Mouse (Mus musculus) kidney, postnatal 10 days (tissue): ENCODE results near the gene Pacsin3.

Experiments
- DNase-seq: peaks from one replicate; pipeline ENCODE4 v3.0.0; 2021; ENCODE audit warnings: mixed read lengths

Gene Pacsin3

DNA sequence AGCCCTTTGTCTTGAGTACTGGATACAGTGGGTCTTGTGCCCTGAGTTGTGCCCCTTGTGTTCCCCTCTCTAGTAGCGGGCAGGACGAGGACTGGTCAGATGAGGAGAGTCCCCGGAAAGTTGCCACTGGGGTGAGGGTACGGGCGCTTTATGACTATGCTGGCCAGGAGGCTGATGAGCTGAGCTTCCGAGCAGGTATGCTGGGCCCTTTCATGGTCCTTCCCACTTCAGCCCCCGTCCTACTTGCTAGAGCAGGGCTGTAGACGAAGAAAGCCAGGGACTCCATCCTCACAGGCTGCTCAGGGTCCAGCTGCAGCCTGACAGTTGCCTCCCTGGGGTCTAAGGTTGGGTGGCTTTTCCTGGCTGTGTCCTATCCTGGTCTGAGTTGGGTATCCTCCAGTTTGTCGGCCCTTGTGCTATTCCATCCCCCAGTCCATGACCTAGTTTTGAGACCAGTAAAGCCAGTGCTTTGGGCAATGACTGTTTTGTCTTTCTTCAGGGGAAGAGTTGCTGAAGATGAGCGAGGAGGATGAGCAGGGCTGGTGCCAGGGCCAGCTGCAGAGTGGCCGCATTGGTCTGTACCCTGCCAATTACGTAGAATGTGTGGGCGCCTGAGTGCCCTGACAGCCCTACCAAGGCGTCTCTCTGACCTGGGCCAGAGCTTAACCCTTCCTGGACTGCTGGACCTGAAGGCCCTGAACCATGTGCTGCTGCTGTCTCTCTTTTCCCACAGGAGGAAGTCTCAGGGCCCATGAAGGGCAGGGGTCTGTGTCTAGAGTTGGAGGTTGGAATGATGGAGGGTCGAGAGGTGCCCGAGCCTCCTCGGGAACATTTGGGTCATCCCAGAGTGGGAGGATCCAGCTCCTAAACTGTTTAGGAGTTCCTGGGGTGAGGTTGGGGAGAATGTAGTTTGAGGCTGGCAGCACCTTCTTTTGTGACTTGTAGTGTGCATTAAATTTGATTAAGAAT, 8.2 kb downstream of the Pacsin3 start:
- DNase-seq, result no peak

DNA sequence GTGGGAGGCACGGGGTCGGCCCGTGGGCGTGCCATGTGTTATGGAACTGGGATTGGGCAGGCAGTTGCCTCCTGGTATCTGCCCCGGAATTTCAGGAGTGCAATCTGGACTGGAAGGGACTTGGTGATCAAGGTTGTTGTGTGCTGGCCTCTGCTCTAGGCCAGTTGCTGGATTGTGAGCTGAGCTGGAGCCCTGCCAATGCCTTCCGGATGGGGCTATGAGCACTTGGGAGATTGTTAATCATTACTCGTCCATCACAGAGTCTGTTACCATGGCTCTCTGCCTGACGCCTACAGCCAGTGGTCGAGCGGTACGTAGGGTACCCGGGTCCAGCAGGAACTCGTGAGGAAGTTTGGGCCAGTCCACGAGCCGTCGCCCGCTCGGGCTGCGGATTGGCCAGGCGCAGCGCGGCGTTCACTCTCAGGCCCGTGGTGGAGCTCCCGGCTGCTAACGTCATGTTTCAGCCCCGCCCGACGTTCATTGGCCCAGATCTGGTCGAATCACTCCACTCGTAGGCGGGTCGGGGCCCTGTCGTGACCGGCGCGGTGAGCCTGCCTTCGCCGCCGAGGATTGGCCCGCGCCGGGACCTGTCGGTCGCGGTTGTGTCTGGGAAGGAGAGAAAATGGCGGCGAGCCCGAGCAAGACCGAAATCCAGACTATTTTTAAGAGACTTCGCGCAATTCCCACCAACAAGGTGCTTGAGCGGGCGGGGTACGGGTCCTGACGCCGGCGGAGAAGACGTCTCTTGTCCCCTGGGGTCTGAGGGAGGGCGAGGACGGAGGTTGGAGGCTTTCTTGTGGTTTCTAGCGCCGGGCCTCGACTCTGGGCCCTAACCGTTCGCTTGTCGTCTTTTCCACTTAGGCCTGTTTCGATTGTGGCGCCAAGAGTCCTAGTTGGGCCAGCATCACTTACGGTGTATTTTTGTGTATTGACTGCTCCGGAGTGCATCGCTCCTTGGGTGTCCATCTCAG, 9.2 kb downstream of the Pacsin3 start, which contains the start of gene Arfgap2:
Arfgap2 (plus strand) TSS at position 264 of the 971 bp plus-strand sequence.
- DNase-seq, result peak; percentile 99

DNA sequence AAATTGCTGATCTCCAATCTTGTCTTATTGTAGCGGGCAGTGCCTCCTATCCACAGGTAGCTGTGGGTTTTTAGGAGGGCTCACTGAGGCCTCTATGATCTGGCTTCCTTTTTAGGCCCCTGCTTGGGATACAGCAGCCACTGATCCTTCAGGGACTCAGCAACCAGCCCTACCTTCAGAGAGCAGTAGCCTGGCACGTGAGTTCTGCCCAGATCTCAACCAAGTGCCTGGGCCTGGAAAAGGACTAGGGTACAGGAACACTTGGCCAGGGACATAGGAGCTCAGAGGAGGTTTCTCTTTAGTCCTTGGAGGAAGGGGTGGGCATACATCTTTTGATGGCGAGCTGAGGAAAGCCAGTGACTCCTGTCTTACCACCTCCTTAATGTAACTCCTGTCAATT, 12.3 kb downstream of the Pacsin3 start:
- DNase-seq, result no peak

DNA sequence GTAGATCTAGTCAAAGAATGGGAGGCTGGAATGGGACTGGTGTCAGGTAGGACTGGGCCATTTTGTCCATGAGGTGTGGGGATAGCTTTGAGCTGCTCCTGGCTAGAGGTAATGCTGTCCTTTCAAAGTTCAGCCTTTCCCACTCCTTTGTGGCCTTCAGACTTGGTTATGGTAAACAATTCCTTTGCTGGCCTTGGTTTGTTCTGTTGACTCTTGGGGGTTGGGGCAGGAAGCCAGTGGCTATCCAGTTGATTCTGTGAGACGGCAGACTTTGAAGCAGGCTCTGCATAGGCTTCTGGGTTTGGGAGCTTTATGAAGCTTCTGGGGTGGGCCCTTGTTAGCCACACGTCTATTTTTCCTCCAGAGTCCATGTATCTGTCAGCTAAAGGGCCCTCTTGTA, 13.0 kb downstream of the Pacsin3 start:
- no peak for DNase-seq

DNA sequence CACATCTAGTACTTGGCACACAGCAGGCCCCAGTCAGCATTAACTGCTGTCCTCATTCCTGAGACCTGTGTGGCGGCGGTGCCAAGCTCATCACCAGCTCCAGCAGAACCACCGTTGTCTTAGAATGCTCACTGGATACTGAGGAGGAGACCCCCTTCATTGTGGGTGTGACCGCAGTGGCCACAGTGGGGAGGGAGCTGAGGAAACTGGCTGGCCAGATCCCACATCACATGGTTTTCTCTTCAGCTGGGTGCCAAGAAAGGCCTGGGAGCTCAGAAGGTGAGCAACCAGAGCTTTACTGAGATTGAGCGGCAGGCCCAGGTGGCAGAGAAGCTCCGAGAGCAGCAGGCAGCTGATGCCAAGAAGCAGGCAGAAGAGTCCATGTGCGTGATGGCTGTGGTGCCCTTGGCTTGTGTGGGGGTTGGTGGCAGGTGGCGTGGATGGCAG, 14.0 kb downstream of the Pacsin3 start:
- no peak for DNase-seq

DNA sequence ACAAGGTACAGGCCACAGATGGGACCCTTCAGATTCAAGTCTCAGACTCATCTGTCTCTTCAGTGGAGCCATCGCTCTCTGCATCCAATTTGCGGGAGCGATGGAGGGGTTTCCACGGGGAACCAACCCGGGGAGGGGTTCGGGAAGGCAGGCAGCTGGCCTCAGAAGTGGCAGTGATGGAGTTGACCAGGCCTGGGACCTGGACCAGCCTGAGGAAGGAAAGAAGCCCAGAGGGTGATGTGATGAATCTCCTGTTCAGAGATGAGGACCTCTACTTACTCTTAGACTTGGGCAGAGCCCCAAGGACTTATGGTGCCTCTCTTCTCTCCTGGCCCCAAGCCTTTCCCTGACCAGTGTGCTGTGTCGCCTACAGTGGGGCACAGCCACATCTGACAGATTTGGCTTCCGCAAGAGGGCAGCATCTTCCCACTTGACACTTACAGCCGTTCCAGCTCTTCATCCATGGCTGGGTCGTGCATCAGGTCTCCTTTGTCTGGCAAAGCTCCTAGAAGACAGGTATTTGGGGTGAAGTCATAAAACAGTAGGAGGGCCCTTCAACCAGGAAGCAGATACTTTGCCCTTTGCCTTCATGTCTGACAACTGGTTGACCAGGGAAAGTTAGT, 23.1 kb downstream of the Pacsin3 start:
- peak; percentile 81 for DNase-seq

DNA sequence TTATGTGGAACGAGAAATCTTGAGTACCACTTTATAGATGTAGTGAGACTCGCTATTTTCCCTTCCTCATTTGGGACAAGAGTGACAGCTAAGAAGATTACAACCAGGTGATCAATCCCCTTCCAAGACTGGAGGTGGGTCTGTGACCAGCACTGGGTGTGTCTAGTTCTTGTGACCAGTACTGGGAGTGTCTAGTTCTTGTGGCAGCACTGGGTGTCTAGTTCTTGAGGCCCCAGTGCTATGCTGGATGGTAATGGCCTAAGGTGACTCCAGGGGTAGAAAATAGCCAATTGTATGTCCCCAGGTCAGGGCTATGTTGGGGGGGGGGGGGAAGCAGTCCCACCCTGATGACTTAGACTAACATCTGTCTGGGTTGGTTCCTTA, 23.6 kb downstream of the Pacsin3 start:
- DNase-seq, result no peak

DNA sequence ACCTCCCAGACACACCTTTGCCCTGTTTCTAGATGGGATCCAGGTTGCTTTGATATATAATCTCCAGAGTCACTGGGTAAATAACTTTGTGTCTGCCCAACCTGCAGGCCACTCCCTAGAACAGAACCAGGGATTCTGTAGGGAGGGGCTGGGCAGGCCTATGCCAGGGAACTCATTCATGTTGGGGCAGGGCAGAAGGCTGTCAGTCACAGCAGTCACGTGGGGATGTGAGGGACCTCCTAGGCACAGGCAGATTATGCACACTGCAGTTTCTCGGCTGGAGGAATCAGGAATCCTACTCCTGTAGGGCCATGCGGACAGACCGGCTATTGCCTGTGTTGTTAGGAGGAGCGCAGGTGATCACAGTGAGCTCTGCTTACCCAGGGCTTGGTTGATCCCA, 25.6 kb downstream of the Pacsin3 start:
- DNase-seq, result peak; percentile 43

DNA sequence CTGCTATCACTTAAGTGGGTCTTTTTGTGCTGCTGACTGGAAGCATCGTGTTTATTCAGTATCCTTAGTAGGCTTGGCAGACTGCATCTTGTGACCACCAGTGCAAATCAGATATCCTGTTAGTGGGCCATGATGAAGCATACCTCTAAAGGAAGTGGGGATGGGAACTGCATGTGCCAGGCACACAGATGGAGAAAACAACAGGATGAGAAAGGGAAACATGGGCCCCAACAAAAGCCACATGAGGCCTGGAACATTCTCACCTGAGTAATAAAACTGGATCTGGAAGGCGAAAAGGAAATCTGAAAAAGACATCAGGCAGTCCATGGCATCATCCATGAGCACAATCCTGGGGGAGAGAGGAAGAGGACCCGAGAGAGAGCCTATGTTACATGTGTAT, 28.2 kb downstream of the Pacsin3 start:
- DNase-seq, result no peak

DNA sequence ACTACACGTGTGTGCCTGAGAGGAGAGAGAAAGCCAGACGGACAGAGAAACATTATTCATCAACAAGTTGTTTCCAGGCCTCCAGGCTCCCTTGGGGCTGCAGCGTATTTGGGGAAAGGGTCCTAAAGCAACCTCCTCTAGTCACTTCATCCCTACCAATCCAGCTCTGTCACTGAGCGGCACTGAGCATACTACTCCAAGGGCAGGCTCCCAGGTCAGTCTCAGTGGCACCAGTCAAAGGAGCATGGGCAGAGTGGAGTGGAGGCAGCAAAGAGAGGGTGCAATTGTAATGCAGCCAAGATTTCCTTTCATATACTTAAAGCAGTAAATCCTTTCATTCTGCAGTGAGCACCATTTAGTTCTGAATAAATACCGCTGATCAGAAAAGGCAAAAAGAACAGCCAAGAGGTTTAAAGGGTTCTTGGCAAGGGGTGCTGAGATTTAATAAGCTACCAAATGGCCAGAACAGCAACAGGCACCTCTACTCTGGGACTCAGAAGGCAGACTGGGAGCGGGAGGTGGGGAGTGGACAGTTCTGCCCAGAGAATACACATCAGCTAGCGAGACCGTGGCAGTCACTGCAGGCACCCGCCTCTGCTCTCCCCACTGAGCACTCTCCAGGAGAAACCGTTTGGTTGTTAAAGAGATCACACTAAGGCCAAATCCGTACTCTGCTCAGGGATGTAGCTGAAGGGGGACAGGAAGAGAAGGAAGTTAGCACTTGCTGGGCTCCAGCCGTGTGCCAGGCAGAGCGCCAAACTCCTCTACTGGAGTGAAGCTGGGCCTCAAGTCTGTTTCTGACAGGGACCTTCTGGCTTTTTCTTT, 28.8 kb downstream of the Pacsin3 start:
- DNase-seq, result peak; percentile 81

DNA sequence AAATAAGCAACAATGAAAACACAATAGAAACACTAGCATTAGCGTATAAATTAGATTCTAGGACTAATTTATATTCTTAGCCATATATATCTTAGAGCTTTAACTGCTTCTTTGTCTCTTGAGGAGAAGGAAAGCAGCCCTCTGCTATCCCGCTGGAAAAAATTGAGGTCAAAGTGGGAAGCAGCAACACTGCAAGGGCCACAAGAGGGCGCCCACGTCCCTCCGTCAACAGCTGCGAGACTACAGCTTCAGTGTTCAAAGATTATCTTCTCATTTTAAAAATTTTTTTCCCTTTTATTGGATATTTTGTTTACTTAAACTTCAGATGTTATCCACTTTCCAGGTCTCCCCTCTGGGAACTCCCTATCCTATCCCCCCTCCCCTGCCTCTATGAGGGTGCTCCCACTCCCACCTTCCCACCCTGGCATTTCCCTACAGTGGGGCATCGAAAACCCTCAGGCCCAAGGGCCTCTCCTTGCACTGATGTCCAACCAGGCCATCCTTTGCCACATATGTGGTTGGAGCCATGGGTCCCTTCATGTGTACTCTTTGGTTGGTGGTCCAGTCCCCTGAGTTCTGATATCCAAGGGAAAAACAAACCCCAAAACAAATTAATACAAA, 30.2 kb downstream of the Pacsin3 start:
- peak; percentile 92 for DNase-seq

DNA sequence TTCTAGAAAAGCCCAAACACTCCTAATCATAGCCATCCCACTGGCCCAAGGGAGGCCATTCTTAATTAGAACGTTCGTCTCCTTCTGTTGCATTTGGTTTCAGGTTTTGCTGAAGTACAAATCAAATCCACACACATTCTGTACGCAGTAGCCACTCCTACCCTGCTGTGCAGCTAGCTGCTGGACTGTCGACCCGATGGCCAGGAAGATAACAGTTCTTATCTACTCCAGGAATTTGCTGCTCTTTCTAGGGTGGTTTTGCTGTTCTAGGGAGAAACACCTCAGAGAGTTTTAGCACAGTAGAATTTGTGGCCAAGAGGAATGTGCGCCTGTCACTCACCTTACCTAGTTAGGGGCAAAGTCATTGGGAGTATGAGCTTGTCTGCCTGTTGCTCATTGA, 31.8 kb downstream of the Pacsin3 start:
- no peak for DNase-seq

DNA sequence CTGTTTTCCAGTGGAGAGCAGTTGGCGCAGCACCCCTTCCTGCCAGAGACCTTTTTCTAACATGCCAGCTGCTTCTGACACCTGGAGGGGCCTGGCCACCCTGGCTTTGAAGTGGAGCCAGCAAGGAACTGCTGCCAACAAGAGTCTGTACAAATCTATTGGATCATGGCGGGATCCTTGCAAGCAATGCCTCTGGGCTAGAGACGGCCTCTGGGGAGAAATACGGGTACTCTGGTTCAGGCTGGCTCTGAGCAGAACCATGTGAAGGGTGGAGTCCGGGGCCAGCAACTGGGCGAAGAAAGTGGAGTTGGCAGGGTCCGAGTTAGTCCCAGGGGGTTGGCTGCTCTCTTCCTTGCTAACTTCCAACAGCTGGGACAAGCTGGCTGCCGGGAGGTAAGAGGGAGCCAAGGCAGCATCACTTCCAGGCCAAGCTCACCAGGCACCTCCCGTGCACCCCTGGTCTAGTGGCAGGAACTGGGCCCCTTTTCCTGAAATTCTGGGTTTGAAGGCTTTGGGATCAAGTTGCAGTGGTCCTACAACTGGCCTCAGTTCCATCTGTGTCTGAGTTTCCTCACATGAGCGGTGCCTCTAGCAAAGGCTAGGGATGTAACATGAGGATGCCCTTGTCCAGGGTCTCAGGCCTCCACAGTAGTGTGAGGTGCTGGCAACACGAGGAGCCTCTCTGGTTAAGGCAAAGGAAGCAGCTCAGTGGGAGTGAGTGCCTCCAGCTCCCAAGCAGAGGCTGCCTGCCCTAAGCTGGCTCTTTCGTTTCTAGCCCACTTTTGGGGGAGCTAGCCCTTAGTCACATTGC, 35.6 kb downstream of the Pacsin3 start:
- DNase-seq, result peak; percentile 33

DNA sequence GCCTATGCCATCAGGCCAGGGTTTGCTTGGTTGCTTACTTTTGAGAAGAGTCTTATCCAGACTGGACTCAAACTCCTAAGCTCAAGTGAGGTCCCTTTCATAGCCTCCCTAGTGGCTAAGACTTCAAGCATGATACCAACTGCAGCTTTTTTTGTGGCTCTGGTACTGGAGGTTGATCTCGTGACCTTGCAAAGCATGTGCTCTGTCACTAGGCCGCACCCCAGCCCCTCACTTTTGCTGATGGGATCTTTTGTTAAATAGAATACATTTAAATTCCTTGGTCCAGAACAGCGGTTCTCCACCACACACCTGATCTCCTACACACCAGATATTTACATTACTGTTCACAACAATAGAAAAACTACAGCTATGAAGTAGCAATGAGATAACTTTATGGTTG, 38.5 kb downstream of the Pacsin3 start:
- DNase-seq, result no peak

DNA sequence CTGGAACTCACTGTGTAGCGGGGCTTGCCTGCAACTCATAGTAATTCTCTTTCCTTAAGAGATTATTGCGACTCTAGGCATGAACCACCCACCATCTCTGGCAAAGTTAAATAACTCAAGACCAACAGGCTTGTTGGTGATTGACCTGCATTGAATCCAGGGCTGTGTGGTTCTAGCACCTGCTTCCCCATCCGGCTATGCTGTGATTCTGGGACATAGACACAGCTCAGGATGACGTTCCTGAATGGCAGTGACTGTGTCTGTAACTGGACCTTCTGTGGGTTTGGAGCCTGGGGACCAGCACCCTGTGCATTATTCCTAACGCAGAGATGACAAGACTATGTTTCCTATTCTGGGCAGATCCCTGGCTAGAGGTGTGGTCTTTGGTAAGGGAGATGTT, 40.1 kb downstream of the Pacsin3 start:
- DNase-seq, result no peak

DNA sequence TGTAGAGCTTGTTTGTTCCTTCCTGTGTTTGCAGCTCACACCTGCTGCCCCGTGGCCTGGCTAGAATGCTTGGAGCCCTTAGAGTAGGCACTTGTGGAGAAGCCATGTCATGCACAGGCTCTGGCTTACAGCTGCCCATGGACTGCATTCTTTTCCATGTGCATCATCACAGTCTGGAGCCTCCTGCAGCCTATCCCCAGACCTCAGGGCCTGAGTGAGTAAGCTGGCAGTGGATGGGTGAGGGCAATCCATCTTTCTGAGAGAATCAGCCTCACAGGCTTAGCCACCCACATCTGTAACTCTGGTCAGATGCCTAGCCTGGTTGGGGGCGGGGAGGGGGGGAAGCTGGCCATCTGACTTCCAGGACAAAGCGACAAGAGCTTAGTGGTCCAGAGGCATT, 43.4 kb downstream of the Pacsin3 start:
- no peak for DNase-seq

DNA sequence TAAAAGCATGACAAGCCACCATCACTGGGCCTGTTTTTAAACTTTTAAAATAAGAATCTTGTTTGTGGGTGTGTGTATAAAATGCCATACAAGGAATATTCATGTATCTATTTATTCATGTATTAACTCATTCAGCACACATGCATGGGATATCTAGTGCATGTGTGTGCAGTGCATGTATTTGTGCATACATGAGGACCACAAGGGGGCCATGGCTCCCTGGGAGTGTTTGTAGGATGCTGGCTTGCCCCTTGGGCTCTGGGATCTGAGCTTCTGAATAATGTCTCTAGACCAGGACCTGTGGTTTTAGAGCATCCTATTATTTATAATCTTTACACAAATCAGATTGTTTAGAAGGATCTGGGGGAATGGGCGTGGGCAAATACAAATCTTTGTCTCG, 45.0 kb downstream of the Pacsin3 start:
- no peak for DNase-seq

DNA sequence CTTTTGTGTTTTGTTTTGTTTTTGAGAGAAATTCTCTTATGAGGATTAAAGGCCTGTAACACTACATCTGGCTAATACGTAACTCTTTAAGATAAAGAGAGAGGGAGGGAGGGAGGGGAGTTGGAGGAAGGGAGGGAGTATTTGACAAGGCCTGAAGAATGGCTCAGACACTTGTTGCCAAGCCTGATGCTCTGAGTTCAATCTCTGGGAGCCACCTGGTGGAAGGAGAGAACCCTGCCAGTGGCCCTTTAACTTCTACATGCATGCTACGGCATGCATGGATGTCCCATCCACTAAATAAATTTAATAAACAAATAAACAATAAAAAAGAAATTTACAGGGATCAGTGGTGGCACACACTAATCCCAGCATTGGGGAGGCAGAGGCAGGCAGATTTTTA, 46.1 kb downstream of the Pacsin3 start:
- DNase-seq, result no peak

DNA sequence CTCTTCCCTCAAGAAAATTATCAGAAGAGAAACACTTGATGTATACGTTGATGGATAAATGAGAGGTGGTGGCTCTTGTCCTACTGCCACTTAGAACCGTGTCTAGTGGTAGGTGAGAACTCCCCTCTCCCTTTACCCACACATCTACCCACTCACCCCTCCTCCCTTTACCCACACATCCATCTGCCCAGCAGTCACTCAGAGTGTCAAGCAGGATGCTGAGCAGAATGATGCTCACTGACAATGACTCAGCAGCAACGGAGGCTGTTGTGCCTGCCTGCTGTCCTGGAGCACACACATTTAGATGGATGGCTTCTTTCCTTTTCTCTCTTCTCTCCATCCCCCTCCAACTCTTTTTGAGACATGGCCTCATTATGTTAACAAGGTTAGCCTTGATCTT, 47.1 kb downstream of the Pacsin3 start:
- no peak for DNase-seq

DNA sequence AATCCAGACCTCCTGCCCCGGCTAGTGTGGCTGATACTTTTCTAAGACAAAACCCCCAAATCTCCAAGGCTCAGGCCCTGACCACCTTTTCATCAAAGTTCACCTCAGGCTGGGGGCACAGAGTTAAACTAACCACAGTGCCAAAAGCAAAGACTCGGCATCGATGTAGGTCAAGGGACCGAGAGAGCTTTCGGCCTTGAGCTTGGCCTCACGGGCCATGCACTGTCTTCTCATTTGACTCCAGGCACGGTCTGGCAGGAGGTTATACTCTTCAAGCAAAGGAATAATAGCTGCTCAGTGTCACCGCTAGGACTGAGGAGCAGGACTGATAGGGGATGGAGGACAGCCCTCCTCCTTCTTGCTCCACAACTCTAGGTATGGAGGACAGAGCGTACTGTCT, 50.2 kb downstream of the Pacsin3 start:
- no peak for DNase-seq

DNA sequence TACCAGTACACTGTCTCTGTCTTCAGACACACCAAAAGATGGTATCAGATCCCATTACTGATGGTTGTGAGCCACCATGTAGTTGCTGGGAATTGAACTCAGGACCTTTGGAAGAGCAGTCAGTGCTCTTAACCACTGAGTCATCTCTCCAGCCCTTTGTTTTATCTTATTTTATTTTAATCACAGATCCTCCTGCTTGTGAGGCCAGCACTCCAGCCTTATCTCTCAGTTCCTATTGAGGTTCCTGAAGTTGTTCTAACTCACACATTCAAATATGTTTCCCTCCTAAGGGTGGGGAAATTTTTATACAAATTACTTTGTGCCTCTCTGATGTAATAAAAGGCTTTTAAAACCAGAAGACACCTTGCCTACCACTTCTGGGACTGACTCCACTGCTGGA, 50.8 kb downstream of the Pacsin3 start:
- no peak for DNase-seq
